Mouse (Mus musculus) stomach, embryonic 14.5 days (tissue): ENCODE data around the gene Gtpbp1. TPM values are rescaled to one million over a fixed set of nuclear protein-coding genes. Genes with fewer than 3 reads are reported as not detected.

Experiments
- ATAC-seq: fragments of 200-750 bp; cut with Nextera tagmentation; 2 replicates; pipeline ENCODE4 v1.8.0; 2017; ENCODE audit warnings: low read depth, moderate TSS enrichment; ENCODE audit not compliant: insufficient number of reproducible peaks, insufficient read depth, low FRiP score
- H3K27ac ChIP-seq: fragments of 300-500 bp; sonication (generic); 2 replicates; pipeline ENCODE4 v1.5.1; 2014; ENCODE audit warnings: mild to moderate bottlenecking, low read length, moderate library complexity, mixed read lengths
- H3K27me3 ChIP-seq: fragments of 300-500 bp; sonication (generic); 2 replicates; pipeline ENCODE4 v1.6.1; 2014; ENCODE audit warnings: low read length, control low read depth, mixed read lengths; ENCODE audit not compliant: control insufficient read depth, insufficient read depth
- H3K36me3 ChIP-seq: fragments of 300-500 bp; sonication (generic); 2 replicates; pipeline ENCODE4 v1.6.1; 2014; ENCODE audit warnings: mild to moderate bottlenecking, control low read depth, low read length, moderate library complexity, mixed read lengths; ENCODE audit not compliant: control insufficient read depth, insufficient read depth
- H3K4me1 ChIP-seq: fragments of 300-500 bp; sonication (generic); 2 replicates; pipeline ENCODE4 v1.6.1; 2014; ENCODE audit warnings: low read length, control low read depth, mixed read lengths; ENCODE audit not compliant: control insufficient read depth, insufficient read depth
- H3K4me2 ChIP-seq: fragments of 300-500 bp; sonication (generic); replicated peaks from 2 replicates; pipeline ENCODE4 v1.6.1; 2014; ENCODE audit warnings: low read depth, low read length, control low read depth
- H3K4me3 ChIP-seq: fragments of 300-500 bp; sonication (generic); 2 replicates; pipeline ENCODE4 v1.5.1; 2014; ENCODE audit warnings: low read depth, low read length, control low read depth
- H3K9ac ChIP-seq: fragments of 300-500 bp; sonication (generic); replicated peaks from 2 replicates; pipeline ENCODE4 v1.6.1; 2014; ENCODE audit warnings: low read depth, mild to moderate bottlenecking, control low read depth, low read length, moderate library complexity, mixed read lengths
- H3K9me3 ChIP-seq: fragments of 300-500 bp; sonication (generic); 2 replicates; pipeline ENCODE4 v1.6.1; 2016; ENCODE audit warnings: low read depth, low read length, control low read depth; ENCODE audit not compliant: control insufficient read depth
- whole genome bisulfite sequencing: fragments of 180-500 bp; shearing (Covaris S2); extraction: QIAGEN DNeasy Blood & Tissue Kit; methylation state at CpG from one replicate; pipeline ENCODE4 v1.1.7; 2014; 5-methylcytosine and 5-hydroxymethylcytosine counted together
- polyA plus RNA-seq: library from polyadenylated mRNA; unstranded; fragments of >200 nt; fragmentation: Nextera tagmentation; extraction: Ambion mirVana; gene quantifications from 2 replicates; pipeline ENCODE4 v1.2.1, GENCODE M21; 2014

Gtpbp1 gene
- polyA plus RNA-seq, 1 experiment from 2014 or later = 24.7 TPM

DNA sequence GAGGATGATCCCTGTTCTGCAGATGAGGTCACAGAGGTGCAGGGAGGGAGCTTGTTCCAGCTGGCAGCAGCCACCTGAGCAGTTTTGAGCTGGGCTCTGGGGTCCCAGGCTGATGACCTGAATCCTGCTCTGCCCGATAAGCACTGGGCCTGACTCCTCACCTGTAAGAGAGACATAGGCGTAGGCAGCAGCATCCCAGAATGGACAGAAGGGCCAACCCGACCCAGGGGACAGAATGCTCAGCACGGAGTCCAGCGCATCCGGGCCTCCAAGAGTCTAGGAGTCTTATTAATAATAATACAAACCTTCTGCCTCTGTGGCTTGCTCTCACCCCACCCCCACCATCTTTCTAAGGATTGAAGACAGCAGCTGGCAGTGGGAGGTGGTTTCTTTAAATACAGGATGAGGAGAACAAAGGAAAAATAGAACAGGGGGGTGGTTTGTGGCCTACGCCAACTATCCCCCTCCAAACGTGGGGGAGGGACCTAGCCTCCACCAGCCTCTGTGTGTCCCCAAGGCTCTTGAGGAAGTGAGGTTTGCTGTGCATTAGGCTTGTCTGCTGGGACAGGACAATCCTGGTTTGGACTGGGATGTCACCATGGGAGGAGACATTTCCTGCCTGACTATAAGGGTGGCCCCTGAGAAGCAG lies 65.5 kb downstream of the Gtpbp1 start:
- ATAC-seq = no peak
- H3K36me3 ChIP-seq = no peaks in the 10 kb centered on the region
- H3K9ac ChIP-seq = no peak overlapping the region
- H3K27me3 ChIP-seq = no peaks in the 10 kb centered on the region
- WGBS = 71% methylated on average over 8 of the region's 8 CpGs
- H3K27ac ChIP-seq = no peak overlapping the region
- H3K9me3 ChIP-seq = no peaks in the 10 kb centered on the region
- no peak overlapping the region for H3K4me2 ChIP-seq
- no peak overlapping the region for H3K4me3 ChIP-seq
- H3K4me1 ChIP-seq = no peaks in the 10 kb centered on the region

DNA sequence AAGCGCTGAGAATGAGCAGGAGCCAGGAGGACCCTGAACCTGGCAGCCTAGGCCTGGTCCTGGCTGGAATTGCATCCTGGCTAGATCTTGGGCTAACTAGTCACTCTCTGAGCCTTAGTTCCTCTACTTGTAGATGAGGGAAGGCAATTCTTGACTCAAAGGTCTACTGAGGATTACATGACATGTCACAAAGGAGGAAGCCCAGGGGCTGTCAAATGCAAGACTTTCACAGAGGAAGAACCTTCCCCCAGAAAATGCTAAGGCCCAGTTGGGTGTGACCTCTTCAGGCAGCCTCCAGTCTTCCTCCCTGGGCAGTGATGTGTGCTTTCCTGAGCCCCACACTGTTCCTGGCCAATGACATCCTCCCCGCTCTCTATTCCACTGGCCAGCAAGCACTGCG lies 66.5 kb downstream of the Gtpbp1 start:
- 83% methylated on average over 3 of the region's 3 CpGs for WGBS
- Histone ChIP-seq H3K27ac (no peak overlapping the region), H3K4me3 (no peak overlapping the region), H3K27me3 (no peaks in the 10 kb centered on the region), H3K36me3 (0 out of 2 replicates have a peak, but pooled peaks cover 4% of the 10 kb centered on the region), H3K4me2 (no peak overlapping the region), H3K9ac (no peak overlapping the region), H3K4me1 (no peaks in the 10 kb centered on the region), H3K9me3 (no peaks in the 10 kb centered on the region)
- no peak for ATAC-seq

DNA sequence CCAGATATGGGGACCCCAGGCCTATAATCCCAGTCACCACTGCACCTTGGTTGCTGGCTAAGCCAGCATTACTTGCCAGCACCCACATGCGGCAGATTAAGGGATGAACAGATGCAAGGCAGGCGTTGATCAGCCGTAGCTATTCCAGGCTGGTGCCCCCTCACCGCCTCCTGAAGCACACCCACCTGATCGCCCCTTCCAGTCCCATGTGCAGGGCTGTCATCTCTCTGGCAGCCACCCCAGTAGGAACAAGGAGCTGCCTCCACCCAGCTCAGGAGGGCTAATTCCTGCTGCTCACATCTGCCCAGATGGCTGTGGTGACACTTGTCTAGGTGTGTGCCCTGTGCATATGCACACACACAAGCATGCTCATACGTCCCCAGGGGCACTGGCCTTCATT lies 70.3 kb downstream of the Gtpbp1 start:
- no peak overlapping the region for H3K27ac ChIP-seq

DNA sequence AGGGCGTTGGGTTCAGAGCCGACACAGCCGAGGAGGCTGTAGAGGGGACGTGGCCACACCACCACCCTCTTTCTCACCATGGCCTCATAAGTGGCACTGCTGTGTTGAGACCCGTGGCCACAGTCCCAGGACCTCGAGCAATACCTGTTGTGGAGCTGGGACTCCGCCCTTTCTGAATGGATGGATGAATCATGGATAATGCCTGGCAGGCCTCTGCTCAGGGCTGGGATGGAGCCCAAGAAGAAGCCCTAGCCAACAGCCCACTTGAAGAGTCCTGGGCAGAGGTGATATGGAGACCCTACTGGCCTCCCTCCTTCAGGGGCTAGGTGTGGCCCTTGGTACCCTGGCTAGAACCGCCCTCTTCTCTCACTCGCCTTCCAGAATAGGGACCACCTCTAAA lies 72.4 kb downstream of the Gtpbp1 start:
- no peak overlapping the region for H3K4me3 ChIP-seq
- no peaks in the 10 kb centered on the region for H3K27me3 ChIP-seq
- WGBS = 90% methylated on average over 9 of the region's 9 CpGs
- no peak overlapping the region for H3K9ac ChIP-seq
- no peak for ATAC-seq
- no peak overlapping the region for H3K4me2 ChIP-seq
- H3K36me3 ChIP-seq = peaks cover 11% of the 10 kb centered on the region; the same call in 1 of the 2 replicates
- H3K9me3 ChIP-seq = no peaks in the 10 kb centered on the region
- no peak overlapping the region for H3K27ac ChIP-seq
- H3K4me1 ChIP-seq = no peaks in the 10 kb centered on the region

More for the DNA sequence above, 70.3 kb downstream of the Gtpbp1 start:
- Histone ChIP-seq H3K27me3 (no peaks in the 10 kb centered on the region), H3K4me1 (no peaks in the 10 kb centered on the region), H3K36me3 (peaks cover 11% of the 10 kb centered on the region; the same call in 1 of the 2 replicates), H3K9ac (no peak overlapping the region), H3K4me3 (no peak overlapping the region), H3K4me2 (no peak overlapping the region), H3K9me3 (no peaks in the 10 kb centered on the region)
- WGBS = 89% methylated on average over 6 of the region's 6 CpGs
- no peak for ATAC-seq

DNA sequence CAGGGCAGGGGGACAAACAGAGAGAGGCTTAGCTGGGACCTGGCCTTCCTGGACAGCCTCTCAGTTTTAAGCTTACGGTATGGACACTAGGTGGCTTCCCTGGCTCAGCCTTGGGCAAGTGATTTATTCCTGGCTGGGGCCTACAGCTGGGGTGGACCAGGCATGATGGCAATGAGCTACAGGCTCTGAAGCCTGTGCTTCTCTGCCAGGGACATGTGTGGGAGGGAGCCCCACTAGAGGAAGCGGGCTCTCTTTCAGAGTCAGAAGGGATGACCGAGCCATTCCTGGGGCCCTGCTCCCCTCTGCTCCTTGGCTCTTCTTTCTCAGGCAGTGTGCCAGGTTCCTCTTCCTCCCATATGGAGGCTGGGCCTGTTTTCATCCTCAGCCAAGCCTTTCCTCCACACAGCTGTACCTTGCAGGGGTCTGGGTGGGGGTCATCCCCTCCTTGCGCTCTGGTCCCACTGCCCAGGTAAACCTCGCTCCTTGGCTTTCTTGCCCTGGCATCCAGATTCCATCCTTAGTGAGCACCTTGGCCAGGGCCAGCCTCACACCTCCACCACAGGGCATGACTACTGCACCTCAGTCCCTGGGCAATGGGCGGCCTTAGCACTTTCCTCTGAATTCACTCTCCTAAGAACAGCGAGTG lies 73.1 kb downstream of the Gtpbp1 start:
- Histone ChIP-seq H3K27me3 (no peaks in the 10 kb centered on the region), H3K4me1 (no peaks in the 10 kb centered on the region), H3K4me3 (no peak overlapping the region), H3K9me3 (no peaks in the 10 kb centered on the region), H3K4me2 (no peak overlapping the region), H3K36me3 (peaks cover 11% of the 10 kb centered on the region; the same call in 1 of the 2 replicates), H3K27ac (no peak overlapping the region), H3K9ac (no peak overlapping the region)
- no peak for ATAC-seq
- WGBS = 83% methylated on average over 7 of the region's 7 CpGs

DNA sequence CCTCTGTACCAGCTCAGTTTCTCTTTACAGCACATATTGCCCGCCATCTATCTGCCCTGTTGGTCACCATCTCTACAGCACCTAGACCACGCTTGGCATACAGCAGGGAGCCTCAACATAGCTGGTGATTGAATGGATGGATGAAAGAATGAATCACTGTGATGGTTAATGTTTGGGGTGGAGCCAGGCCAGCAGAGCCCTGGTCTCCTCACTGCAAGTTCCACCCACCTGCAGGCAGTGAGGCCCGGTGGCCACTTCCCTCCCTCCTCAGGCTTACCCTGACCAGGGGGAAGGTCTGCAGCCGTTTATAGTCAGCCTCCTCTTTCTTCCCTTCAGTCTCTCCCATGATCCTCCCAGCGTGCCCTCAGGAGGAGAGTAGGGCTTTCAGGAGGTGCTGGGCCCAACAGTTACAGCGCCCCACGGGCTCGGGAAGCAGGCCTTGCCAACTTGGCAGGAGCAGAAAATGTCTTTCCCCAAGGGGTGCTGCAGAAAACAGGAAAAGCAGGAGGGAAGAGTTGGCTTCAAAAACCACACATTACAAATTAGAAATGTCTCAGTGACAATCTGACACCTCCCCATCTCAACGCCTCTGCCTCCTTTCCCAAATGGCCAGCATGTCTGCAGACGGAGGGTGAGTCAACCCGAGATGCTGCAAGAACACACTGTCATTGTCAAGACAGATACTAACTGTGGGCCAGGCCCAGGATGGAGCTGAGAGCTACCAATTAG lies 74.1 kb downstream of the Gtpbp1 start:
- no peaks in the 10 kb centered on the region for H3K9me3 ChIP-seq
- no peak overlapping the region for H3K4me3 ChIP-seq
- H3K36me3 ChIP-seq = peaks cover 11% of the 10 kb centered on the region; the same call in 1 of the 2 replicates
- ATAC-seq = no peak
- no peak overlapping the region for H3K9ac ChIP-seq
- H3K27ac ChIP-seq = no peak overlapping the region
- no peaks in the 10 kb centered on the region for H3K4me1 ChIP-seq
- no peaks in the 10 kb centered on the region for H3K27me3 ChIP-seq
- H3K4me2 ChIP-seq = no peak overlapping the region
- 79% methylated on average over 11 of the region's 11 CpGs for whole genome bisulfite sequencing

DNA sequence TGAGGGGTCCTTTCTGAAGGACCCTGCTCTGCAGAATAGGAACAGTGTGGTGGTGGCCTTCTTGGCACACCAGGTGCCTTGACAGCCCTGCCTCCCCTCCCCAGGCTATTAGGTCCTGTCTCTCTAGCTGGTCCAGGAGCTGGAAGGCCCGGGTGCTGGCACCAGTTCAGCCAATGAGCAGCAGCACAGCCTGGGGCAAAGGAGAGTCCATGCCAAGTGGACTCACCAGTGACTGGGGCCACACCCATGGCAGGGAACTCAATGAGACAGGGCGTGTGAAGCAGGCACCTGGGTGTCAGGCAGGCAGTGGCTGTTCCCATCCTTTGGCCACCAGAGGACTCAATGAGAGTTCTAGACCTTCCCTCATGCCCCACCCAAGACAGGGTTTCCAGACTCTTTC lies 74.7 kb downstream of the Gtpbp1 start:
- no peaks in the 10 kb centered on the region for H3K4me1 ChIP-seq
- no peak overlapping the region for H3K9ac ChIP-seq
- H3K4me3 ChIP-seq = no peak overlapping the region
- 88% methylated on average over 2 of the region's 2 CpGs for WGBS
- ATAC-seq = no peak
- no peak overlapping the region for H3K27ac ChIP-seq
- no peaks in the 10 kb centered on the region for H3K9me3 ChIP-seq
- H3K4me2 ChIP-seq = no peak overlapping the region
- H3K27me3 ChIP-seq = no peaks in the 10 kb centered on the region
- H3K36me3 ChIP-seq = peaks cover 11% of the 10 kb centered on the region; the same call in 1 of the 2 replicates

DNA sequence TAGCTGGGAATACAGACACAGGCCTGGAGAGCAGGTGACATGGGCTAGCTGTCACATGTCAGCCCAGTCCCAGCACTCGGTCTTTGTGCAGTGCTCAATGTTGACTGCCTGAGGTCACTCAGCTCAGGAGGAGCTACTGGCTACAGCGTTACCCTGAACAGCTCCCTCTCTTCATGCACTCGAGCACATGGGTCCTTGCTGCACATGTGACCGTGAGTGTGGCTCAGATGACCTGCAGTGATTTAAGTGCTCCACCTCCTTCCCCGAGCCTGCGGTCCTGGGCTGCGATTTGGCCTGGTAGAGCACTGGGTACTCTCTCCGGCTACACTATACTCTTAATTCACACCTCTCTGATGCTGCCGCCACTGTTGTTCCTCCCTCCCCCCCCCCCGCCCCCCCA lies 75.5 kb downstream of the Gtpbp1 start:
- Histone ChIP-seq H3K4me3 (no peak overlapping the region), H3K4me2 (no peak overlapping the region), H3K9me3 (no peaks in the 10 kb centered on the region), H3K27me3 (no peaks in the 10 kb centered on the region), H3K9ac (no peak overlapping the region), H3K27ac (no peak overlapping the region), H3K4me1 (no peaks in the 10 kb centered on the region), H3K36me3 (peaks cover 11% of the 10 kb centered on the region; the same call in 1 of the 2 replicates)
- no peak for ATAC-seq
- 63% methylated on average over 9 of the region's 10 CpGs for WGBS
